ENCODE assay signal across 8 mouse cellular contexts in genomic region chr13:23425505-23425904, GRCm38 (mm10). TPM values are rescaled to one million over a fixed set of nuclear protein-coding genes. Genes with fewer than 3 reads are reported as not detected.
A peak's percentile ranks its signal among the peaks of the same experiment; 100 is the strongest.
DNase-seq lines count a peak whose midpoint lies in the region; ATAC-seq and TF ChIP-seq lines count a peak whose summit lies in the region.

No protein-coding gene starts in this region.

- no peak for ATAC-seq in kidney, embryonic 14.5 days (ENCODE audit: low FRiP score, low TSS enrichment)
- ATAC-seq in liver, embryonic 15.5 days (ENCODE audit: insufficient read depth): peak; percentile 54
- ATAC-seq in monocyte, adult 5-6 weeks (replicated peaks; ENCODE audit: insufficient number of reproducible peaks, low FRiP score, low TSS enrichment, poor library complexity, severe bottlenecking): no peak

- H3K27ac ChIP-seq in thymus, adult 2 months (ENCODE audit: control insufficient read depth, insufficient read depth, low read length): no peak overlapping the region
- no peak overlapping the region for H3K27ac ChIP-seq in kidney, embryonic 14.5 days (ENCODE audit: low read depth, low read length)
- H3K27ac ChIP-seq in liver, embryonic 15.5 days (replicated peaks): peak overlapping the region; percentile 73

- H3K4me3 ChIP-seq in thymus, adult 2 months (ENCODE audit: control insufficient read depth, insufficient read depth, low read length): no peak overlapping the region
- H3K4me3 ChIP-seq in kidney, embryonic 14.5 days (ENCODE audit: low read length): no peak overlapping the region
- peak overlapping the region; percentile 91 for H3K4me3 ChIP-seq in liver, embryonic 15.5 days (replicated peaks)

- peaks cover 10% of the 10 kb centered on the region for H3K4me1 ChIP-seq in thymus, adult 2 months (replicated peaks; ENCODE audit: control insufficient read depth, insufficient read depth, low read length)
- 0 out of 2 replicates have a peak, but pooled peaks cover 5% of the 10 kb centered on the region for H3K4me1 ChIP-seq in kidney, embryonic 14.5 days (ENCODE audit: control insufficient read depth, insufficient read depth, low read length)
- peaks cover 61% of the 10 kb centered on the region for H3K4me1 ChIP-seq in liver, embryonic 15.5 days (replicated peaks)

- peak; percentile 49 for DNase-seq in thymus, adult 2 months
- DNase-seq in thymus, adult 18-20 months: no peak
- DNase-seq in c-Kit-positive CD71-positive TER-119-negative erythroid progenitor cells, embryonic 14.5 days (ENCODE audit: low read depth): peak; percentile 89
- DNase-seq in frontal cortex, postnatal 25 days (ENCODE audit: low spot score in 2 of 2): peak; percentile 57 to 74
- peak; percentile 76 to 85 for DNase-seq in right cerebral cortex, postnatal 10 days (ENCODE audit: low spot score in 2 of 2)

- no peak for TF ChIP-seq CTCF in thymus, adult 2 months (IDR thresholded peaks at IDR 0.05; ENCODE audit: borderline replicate concordance, control insufficient read depth, extremely low read depth, insufficient read depth, low read length, poor library complexity)

- H3K27me3 ChIP-seq in thymus, adult 2 months (ENCODE audit: control insufficient read depth, insufficient read depth, low read length): no peaks in the 10 kb centered on the region
- H3K27me3 ChIP-seq in kidney, embryonic 14.5 days (ENCODE audit: control insufficient read depth, insufficient read depth, low read length): no peaks in the 10 kb centered on the region
- H3K27me3 ChIP-seq in liver, embryonic 15.5 days: no peaks in the 10 kb centered on the region

- no peak overlapping the region for H3K9ac ChIP-seq in kidney, embryonic 14.5 days (ENCODE audit: low read depth, low read length)
- H3K9ac ChIP-seq in liver, embryonic 15.5 days: no peak overlapping the region

- H3K9me3 ChIP-seq in kidney, embryonic 14.5 days (ENCODE audit: control insufficient read depth, low read length): no peaks in the 10 kb centered on the region
- H3K9me3 ChIP-seq in liver, embryonic 15.5 days (replicated peaks): no peaks in the 10 kb centered on the region

- peak overlapping the region; percentile 75 for H3K4me2 ChIP-seq in kidney, embryonic 14.5 days (replicated peaks; ENCODE audit: low read depth, low read length)
- H3K4me2 ChIP-seq in liver, embryonic 15.5 days: peak overlapping the region; percentile 89

- no peak for TF ChIP-seq POLR2A in thymus, adult 2 months (IDR thresholded peaks at IDR 0.05; ENCODE audit: control insufficient read depth, extremely low read depth, insufficient read depth, low read length, poor library complexity)

- peaks cover 4% of the 10 kb centered on the region; the same call in 1 of the 2 replicates for H3K36me3 ChIP-seq in thymus, adult 2 months (ENCODE audit: control insufficient read depth, insufficient read depth, low read length)
- peaks cover 19% of the 10 kb centered on the region for H3K36me3 ChIP-seq in kidney, embryonic 14.5 days (ENCODE audit: control insufficient read depth, insufficient read depth, low read length)
- peaks cover 20% of the 10 kb centered on the region for H3K36me3 ChIP-seq in liver, embryonic 15.5 days (replicated peaks)

- 48% methylated on average over 9 of the region's 9 CpGs for WGBS in thymus, adult 2 months
- 3% methylated on average over 9 of the region's 9 CpGs for WGBS in kidney, embryonic 14.5 days
- under 1% methylated on average over 9 of the region's 9 CpGs for WGBS in liver, embryonic 15.5 days (ENCODE audit: insufficient replicate concordance)

RNA-seq across cellular contexts. Expression of gene Abt1, which starts 1.8 kb away (rescaled TPM):
- 4.2 and 4.5 TPM in 2 replicates for polyA plus RNA-seq in thymus, adult 2 months (2012; rRNA removed)
- 12.5 and 13.5 TPM in 2 replicates for polyA plus RNA-seq in kidney, embryonic 14.5 days (2014; fragmentation: Nextera tagmentation; extraction: Ambion mirVana)
- 5.1 and 5.2 TPM in 2 replicates for polyA plus RNA-seq in liver, embryonic 15.5 days (2015; fragmentation: Nextera tagmentation; extraction: Ambion mirVana)
- total RNA-seq in monocyte, adult 5-6 weeks (2017): 12.1 to 15.9 TPM (median 13.2 TPM) in 3 replicates

RNA-seq across cellular contexts. Expression of gene Btn1a1, which starts 40.2 kb away (rescaled TPM):
- 0.05 and 0.15 TPM in 2 replicates for polyA plus RNA-seq in thymus, adult 2 months (2012; rRNA removed)
- 0.09 TPM in 2 replicates for polyA plus RNA-seq in kidney, embryonic 14.5 days (2014; fragmentation: Nextera tagmentation; extraction: Ambion mirVana)
- polyA plus RNA-seq in liver, embryonic 15.5 days (2015; fragmentation: Nextera tagmentation; extraction: Ambion mirVana): 1.6 and 2.1 TPM in 2 replicates
- total RNA-seq in monocyte, adult 5-6 weeks (2017): not detected in 3 replicates

RNA-seq across cellular contexts. Expression of gene Zfp322a, which starts 56.5 kb away (rescaled TPM):
- polyA plus RNA-seq in thymus, adult 2 months (2012; rRNA removed): 2.4 and 3.7 TPM in 2 replicates
- 43.9 and 55.5 TPM in 2 replicates for polyA plus RNA-seq in kidney, embryonic 14.5 days (2014; fragmentation: Nextera tagmentation; extraction: Ambion mirVana)
- polyA plus RNA-seq in liver, embryonic 15.5 days (2015; fragmentation: Nextera tagmentation; extraction: Ambion mirVana): 11.2 and 12.6 TPM in 2 replicates
- total RNA-seq in monocyte, adult 5-6 weeks (2017): 27.6 to 70.6 TPM (median 42.7 TPM) in 3 replicates

Comparison
In these comparisons a context has a peak if more than half of its experiments do, and no peak if none do; other contexts are left out.
1. DNase-seq: peak in thymus, adult 2 months (single experiment), c-Kit-positive CD71-positive TER-119-negative erythroid progenitor cells, embryonic 14.5 days (single experiment), frontal cortex, postnatal 25 days (2 of 2) and right cerebral cortex, postnatal 10 days (2 of 2); none in thymus, adult 18-20 months (0 of 2).